Mouse (Mus musculus): ENCODE measurements around the gene Sertad2.

Gene Sertad2

GRCm38 (mm10) chr11:20681679-20682078 is 138.6 kb downstream of the Sertad2 start:
- DNase-seq (ENCODE audit: low spot score) = no peak

GRCm38 (mm10) chr11:20691000-20691399 is 147.9 kb downstream of the Sertad2 start:
- DNase-seq (ENCODE audit: low spot score) = no peak

Data from urinary bladder, postnatal 10 days (tissue).